Mouse (Mus musculus): Measurements from ENCODE around the gene Kif16b.
"Not testable (repeated sequence)": the region's sequence is repeated elsewhere in the genome, so short reads cannot be mapped to it uniquely, and the experiment has no call there.

Kif16b gene

GRCm38 (mm10) chr2:142596176-142597170, 304.9 kb downstream of the Kif16b start:
- DNase-seq (ENCODE audit: low spot score in 2 of 2) = no peak

GRCm38 (mm10) chr2:142590938-142591337, 310.4 kb downstream of the Kif16b start:
- no peak for DNase-seq (ENCODE audit: low spot score in 2 of 2)

- no peak for DNase-seq (ENCODE audit: low spot score in 2 of 2)
These were observed 311.0 kb downstream of the Kif16b start for GRCm38 (mm10) chr2:142590284-142590724.

- no peak for DNase-seq (ENCODE audit: low spot score in 2 of 2)
These were observed 311.7 kb downstream of the Kif16b start for GRCm38 (mm10) chr2:142589403-142590283.

- no peak for DNase-seq (ENCODE audit: low spot score in 2 of 2)
These were observed 315.5 kb downstream of the Kif16b start for GRCm38 (mm10) chr2:142585845-142586244.

- DNase-seq (ENCODE audit: low spot score in 2 of 2) = no peak
These were observed 316.2 kb downstream of the Kif16b start for GRCm38 (mm10) chr2:142584851-142585737.

- no peak for DNase-seq (ENCODE audit: low spot score in 2 of 2)
These were observed 320.9 kb downstream of the Kif16b start for GRCm38 (mm10) chr2:142580449-142580848.

GRCm38 (mm10) chr2:142577414-142577813, 323.9 kb downstream of the Kif16b start:
- DNase-seq (ENCODE audit: low spot score in 2 of 2) = not testable (repeated sequence)

- no peak for DNase-seq (ENCODE audit: low spot score in 2 of 2)
These were observed 331.6 kb downstream of the Kif16b start for GRCm38 (mm10) chr2:142569771-142570170.

Measured in thymus, postnatal 10 days (tissue).